Mouse (Mus musculus): ENCODE results near the gene Cadm4.

Cadm4 gene

DNA sequence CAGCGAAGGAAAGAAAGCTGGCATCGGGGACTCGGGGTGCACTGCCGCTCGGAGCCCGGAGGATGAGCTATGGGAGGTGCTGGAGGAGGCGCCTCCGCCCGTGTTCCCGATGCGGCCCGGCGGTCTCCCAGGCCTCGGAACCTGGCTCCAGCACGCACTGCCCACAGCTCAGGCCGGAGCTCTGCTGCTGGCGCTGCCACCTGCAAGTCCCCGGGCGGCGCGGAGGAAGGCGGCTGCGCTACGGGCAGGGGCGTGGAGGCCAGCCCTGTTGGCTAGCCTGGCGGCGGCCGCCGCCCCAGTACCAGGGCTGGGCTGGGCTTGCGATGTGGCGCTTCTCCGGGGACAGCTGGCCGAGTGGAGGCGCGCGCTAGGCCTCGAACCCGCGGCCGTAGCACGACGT lies 52.0 kb downstream of the Cadm4 start:
- DNase-seq = peak in 1 of 2 experiments; percentile 35

DNA sequence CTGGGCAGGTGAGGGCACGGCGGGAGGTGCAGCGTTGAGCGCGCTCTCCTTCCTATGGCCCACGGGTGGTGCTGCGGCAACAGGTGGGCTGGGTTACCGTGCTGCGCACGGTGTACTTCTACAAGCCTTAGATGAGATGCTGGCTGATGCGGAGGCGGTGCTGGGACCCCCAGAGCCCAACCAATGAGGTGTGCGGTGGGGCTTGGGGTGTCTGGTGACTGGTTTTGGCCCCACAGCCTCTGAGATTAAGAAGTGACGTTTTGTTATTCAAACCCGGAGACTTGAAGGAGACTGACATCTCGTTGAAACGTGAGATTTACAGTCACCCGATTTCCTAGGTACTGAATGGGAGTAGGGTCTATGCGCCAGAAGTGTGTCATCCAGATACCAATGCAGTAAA lies 52.5 kb downstream of the Cadm4 start:
- DNase-seq = peak in 1 of 2 experiments; percentile 37

DNA sequence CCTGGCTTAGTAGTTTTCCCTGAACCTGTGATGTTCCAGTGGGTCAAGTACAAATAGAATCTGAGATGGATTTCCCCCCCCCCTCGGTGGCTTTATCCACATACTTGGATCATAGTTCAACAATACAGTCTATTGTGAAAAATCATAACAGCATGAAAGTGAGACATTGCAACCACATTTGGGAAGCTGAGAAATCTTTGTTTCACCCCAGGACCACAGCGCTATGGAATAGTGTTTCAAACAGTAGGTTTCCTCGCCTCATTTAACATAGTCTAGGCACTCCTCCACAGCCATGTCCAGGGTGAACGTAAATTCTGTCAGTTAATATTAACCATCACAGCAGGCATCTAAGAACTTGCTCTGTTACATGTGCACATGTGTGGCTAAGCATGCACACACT lies 55.3 kb downstream of the Cadm4 start:
- no peak for DNase-seq

DNA sequence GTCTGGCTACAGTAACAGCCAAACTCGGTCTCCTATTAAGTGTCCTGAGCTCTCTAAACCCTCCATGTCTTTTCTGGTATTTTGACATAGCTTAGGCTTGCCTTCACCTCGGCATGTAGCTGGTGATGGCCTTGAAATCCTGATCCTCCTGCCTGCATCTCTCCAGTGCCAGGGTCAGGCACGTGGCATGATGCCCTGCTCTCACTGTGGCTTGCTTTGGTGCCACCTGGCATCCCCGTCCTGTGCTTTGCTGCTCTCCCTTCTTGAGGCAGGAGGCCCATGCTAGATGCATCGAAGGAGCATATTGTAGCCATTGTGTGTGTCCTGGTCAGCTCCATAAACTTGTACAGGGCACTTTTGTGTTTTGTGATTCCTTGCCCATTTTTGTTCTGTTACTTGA lies 55.8 kb downstream of the Cadm4 start:
- peak; percentile 86 to 87 for DNase-seq

DNA sequence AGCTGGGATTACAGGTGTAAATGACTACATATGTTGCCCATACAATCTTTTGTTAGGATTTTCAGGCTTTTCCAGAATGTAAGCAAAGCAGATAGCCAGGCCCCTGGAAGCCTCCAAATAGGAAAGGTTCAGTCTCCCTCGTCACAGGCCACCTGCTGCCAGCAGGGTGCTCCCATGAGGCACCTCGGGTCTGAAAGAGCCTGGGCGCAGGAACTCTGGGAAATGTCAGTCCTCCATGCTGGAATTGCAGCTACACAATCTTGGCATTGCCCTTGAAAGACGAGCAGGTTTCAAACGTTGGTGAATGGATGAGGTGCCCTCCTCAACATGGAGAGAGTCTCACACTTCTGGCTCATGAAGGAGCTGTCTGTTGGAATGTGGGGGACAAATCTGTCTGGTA lies 56.3 kb downstream of the Cadm4 start:
- DNase-seq = peak in 1 of 2 experiments; percentile 53

DNA sequence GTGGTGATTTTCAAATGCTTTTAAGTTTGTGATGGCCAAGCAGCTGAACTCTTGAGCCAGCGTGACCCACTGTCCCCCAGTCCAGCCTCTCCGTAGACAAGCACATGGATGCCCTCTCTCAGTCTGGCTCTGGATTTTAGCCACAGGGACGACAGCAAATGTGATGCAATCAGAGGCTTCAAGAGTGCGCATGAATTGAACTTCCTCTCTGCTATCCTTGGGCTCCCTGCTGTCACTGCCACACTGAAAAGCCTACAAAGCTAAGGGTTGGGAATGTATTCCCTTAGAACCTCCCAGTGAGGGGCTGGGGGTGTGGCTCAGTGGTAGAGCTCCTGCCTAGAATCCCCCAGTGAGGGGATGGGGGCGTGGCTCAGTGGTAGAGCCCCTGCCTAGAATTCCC lies 56.9 kb downstream of the Cadm4 start:
- DNase-seq = no peak

DNA sequence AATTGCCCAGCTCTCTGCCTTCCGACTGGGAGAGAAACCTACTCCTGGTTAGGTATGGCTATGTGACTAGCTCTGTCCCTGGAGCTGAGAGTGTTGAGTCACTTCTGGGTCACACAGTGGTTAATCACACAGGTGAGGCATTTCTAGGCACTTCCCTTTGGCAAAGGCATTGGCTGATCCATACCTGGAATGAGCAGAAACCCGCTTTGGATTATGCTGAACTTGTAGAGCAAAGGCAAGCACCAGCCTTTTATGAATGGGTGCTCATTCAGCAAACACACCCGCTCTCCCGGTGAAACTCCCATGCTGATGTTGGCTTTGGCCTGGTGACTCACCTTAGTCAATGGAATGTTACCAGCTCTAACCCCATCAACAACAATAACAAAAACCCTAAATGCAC lies 57.9 kb downstream of the Cadm4 start:
- DNase-seq = no peak

DNA sequence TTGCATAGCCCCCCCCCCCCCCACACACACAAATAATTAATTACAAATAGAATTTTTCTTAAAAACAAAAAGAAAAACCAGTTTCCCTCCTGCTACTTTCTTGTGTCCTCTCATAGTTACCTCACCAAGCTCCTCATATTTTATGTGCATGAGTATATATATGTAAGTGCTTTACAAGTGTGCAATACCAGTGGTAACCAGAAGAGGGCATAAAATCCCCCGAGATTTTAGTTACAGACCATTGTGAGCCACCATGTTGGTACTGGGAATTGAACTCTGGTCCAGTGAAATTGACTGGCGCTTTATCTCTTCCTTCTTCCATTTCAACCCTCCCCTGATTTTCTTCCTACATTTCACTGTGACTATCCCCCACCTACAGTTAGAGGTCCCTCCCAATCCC lies 62.7 kb downstream of the Cadm4 start:
- DNase-seq = no peak

DNA sequence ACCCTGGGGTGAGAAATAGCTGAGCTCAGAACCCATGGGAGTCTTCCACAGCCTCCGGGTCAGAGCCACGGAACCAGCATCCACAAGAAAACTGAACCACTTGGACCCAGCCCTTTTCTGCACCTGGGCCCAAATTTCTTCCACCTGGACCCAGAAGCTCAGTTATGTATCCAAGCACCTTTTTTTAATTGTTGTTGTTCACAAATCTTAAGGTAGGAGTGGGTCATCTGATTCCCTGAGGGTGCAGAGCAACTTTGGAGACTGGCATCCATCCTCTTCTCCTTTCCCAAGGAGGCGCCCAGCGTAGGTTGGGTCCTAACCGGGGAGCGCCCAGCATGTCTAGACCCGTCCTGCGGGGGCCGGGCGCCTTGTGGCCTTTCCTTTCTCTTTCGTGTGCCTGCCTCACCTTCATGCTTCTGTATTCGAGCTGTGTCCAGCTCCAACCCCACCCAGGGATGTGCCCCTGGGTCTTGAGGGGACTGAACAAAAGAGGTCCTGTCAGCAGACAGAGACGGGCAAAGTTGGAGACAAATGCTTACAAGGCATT lies 64.3 kb downstream of the Cadm4 start, which contains the start of the genes Pinlyp and Xrcc1:
Gene Pinlyp (minus strand): TSS at position 51 of the 547 bp plus-strand sequence.
Gene Xrcc1 (plus strand): TSS at position 222 of the 547 bp plus-strand sequence.
- DNase-seq = peak in 1 of 2 experiments; percentile 33

DNA sequence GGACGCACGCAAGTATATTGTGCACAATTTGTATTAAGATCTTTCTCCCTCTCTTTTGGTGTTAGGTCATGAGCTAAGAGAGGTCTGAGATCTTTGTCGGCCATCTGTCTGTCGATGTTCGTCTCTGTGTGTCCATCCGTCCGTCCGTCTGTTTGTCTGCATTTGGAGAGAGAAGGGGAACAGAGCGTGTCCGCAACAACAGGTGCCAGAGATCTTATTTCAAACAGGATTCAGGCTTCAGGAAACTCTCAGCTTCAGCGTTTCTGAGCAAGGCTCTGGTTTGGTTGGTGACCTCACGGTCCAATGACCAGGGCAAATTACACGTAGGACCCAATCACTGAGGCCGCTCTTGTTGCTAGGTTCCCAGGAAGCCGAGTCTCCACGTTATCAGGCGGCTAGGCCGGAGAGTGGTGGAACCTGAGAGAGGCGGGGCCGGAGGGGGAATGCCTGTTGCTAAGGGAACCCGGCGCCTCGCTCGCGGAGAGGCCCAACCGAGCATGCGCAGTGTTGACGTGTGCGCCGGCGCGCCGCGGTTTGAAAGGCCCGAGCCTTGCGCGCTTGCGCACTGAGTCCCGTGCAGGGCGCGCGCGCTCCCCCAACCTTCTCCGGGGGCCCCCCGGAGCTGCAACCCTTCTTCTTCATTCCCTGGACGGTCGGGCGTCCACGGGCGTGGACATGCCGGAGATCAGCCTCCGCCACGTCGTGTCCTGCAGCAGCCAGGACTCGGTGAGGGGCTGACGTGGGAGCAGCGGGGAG lies 65.0 kb downstream of the Cadm4 start:
- DNase-seq = peak; percentile 99 to 100

DNA sequence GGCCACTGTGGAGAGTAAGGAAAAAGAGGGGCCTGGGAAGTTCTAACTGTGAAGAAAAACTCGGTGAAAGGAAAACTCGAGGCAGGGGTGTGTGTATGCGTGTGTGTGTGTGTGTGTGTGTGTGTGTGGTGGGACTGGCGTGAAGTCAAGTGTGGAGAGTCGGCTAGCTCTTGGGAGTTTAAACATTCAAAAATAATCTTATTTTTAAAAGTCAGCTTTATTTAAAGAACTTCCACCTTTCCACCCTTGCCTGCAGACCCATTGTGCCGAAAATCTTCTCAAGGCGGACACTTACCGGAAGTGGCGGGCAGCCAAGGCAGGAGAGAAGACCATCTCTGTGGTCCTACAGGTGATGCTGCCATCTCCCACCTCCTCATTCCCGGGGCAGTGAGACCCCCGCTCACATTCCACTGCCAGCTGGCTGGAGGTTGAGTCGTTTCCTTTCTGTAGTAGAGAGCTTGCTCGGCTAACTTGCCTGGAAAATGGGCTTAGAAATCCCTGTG lies 65.8 kb downstream of the Cadm4 start:
- DNase-seq = peak in 1 of 2 experiments; percentile 46

DNA sequence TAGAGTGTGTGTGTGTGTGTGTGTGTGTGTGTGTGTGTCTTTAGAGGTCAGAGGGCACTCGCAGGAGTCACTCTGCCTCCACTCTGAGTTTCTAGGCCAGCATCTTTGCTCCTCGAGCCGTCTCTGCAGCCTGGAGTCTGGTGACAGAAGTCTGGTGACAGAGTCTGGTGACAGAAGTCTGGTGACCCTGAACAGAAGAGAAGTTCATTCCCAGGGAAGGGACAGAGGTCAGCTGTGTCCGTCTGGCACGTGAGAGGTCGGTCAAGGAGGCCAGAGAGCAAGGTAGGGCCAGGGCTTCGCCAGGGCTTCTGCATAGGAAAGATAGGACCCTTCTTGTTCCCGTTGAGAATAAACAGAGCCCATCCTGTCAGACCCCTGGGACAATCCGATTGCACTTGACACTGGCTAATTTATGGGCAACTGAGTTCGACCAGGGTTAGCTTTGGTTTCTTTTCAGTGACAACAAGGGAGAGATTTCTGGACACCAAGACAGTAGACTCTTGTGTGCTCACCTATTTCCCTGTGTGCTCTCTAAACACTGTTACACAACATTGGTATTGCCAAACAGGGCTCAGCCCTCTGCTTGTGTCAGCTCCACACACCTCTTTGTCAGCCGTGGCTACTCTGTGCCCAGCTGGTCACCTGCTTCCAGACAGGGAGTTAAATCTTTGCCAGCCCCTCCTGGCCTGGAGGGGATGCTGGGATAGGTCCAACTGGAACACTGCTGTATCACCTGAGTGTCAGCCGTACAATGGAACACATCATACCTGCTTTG lies 70.3 kb downstream of the Cadm4 start:
- DNase-seq = no peak

Measured in cerebellum, postnatal 10 days (tissue).